Mouse (Mus musculus) ES-Bruce4 (cell line): ENCODE data around the gene C3ar1.

Experiments
- CTCF ChIP-seq: IDR thresholded peaks from one replicate; pipeline ENCODE4 v1.8.1; 2011; ENCODE audit warnings: low read depth, low read length
- POLR2A ChIP-seq: IDR thresholded peaks from one replicate; pipeline ENCODE4 v1.8.1; 2011; ENCODE audit warnings: low read length; ENCODE audit not compliant: insufficient read depth

- TF ChIP-seq CTCF: no peak
- TF ChIP-seq POLR2A: no peak
These were observed 55.2 kb downstream of the C3ar1 start for GRCm38 (mm10) chr6:122800640-122801300.
